Mouse (Mus musculus) embryonic facial prominence, embryonic 12.5 days (tissue): ENCODE data around the gene Gab1. TPM values are rescaled to one million over a fixed set of nuclear protein-coding genes. Genes with fewer than 3 reads are reported as not detected.

Experiments
- ATAC-seq: fragments of 200-750 bp; cut with Nextera tagmentation; 2 replicates; pipeline ENCODE4 v1.8.0; 2017; ENCODE audit not compliant: insufficient number of reproducible peaks, insufficient read depth, low FRiP score, low TSS enrichment
- H3K27ac ChIP-seq: fragments of 300-500 bp; sonication (generic); 2 replicates; pipeline ENCODE4 v1.5.1; 2016; ENCODE audit warnings: mild to moderate bottlenecking
- H3K27me3 ChIP-seq: fragments of 300-500 bp; sonication (generic); 2 replicates; pipeline ENCODE4 v1.6.1; 2016; ENCODE audit warnings: mild to moderate bottlenecking, moderate library complexity
- H3K36me3 ChIP-seq: fragments of 300-500 bp; sonication (generic); 2 replicates; pipeline ENCODE4 v1.6.1; 2016; ENCODE audit warnings: mild to moderate bottlenecking
- H3K4me1 ChIP-seq: fragments of 300-500 bp; sonication (generic); 2 replicates; pipeline ENCODE4 v1.6.1; 2016
- H3K4me2 ChIP-seq: fragments of 300-500 bp; sonication (generic); replicated peaks from 2 replicates; pipeline ENCODE4 v1.6.1; 2016; ENCODE audit warnings: mild to moderate bottlenecking, moderate library complexity
- H3K4me3 ChIP-seq: fragments of 300-500 bp; sonication (generic); 2 replicates; pipeline ENCODE4 v1.5.1; 2016; ENCODE audit warnings: mild to moderate bottlenecking
- H3K9ac ChIP-seq: fragments of 300-500 bp; sonication (generic); 2 replicates; pipeline ENCODE4 v1.6.1; 2016; ENCODE audit warnings: mild to moderate bottlenecking, moderate library complexity
- H3K9me3 ChIP-seq: fragments of 300-500 bp; sonication (generic); 2 replicates; pipeline ENCODE4 v1.6.1; 2016; ENCODE audit warnings: mild to moderate bottlenecking, moderate library complexity
- WGBS: fragments of 180-500 bp; shearing (Covaris S2); methylation state at CpG from one replicate; pipeline ENCODE4 v1.1.7; 2016; 5-methylcytosine and 5-hydroxymethylcytosine counted together
- polyA plus RNA-seq: library from polyadenylated mRNA; unstranded; fragments of >200 nt; fragmentation: Nextera tagmentation; extraction: Ambion mirVana; gene quantifications from 2 replicates; pipeline ENCODE4 v1.2.1, GENCODE M21; 2016

Gene Gab1
- polyA plus RNA-seq, 1 experiment from 2014 or later, result 26.9 TPM

DNA sequence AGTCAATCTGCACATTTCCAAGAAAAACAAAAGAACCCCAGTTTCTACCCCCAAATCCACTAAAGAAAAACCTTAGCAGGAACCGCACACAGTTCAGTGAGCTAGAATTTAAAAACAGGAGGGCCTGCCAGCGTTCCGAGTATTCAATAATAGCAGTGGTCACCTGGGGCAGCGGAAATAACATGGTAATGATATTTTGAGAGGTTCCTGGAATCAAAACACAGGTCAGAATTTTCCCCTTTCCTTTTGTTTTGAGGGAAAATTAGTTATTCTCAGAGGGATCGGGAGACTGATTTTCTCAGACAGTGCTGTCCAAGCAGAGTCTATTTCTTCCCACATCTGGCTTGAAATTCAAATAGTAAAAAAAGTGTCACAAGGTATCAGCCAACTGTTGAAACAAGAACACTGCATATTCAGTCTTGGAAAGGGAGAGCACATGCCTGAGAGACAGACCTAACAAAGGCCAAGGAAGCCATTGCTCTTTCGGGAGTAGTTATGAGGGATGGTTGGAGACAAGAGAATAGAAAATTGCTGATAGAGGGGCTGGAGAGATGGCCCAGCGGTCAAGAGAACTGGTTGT is 82.0 kb downstream of the Gab1 start:
- Histone ChIP-seq H3K4me1 (no peaks in the 10 kb centered on the region), H3K9ac (no peak overlapping the region), H3K9me3 (no peaks in the 10 kb centered on the region), H3K4me2 (no peak overlapping the region), H3K4me3 (no peak overlapping the region), H3K27me3 (no peaks in the 10 kb centered on the region), H3K27ac (no peak overlapping the region), H3K36me3 (0 out of 2 replicates have a peak, but pooled peaks cover 3% of the 10 kb centered on the region)
- no peak for ATAC-seq
- 72% methylated on average over 7 of the region's 7 CpGs for whole genome bisulfite sequencing

DNA sequence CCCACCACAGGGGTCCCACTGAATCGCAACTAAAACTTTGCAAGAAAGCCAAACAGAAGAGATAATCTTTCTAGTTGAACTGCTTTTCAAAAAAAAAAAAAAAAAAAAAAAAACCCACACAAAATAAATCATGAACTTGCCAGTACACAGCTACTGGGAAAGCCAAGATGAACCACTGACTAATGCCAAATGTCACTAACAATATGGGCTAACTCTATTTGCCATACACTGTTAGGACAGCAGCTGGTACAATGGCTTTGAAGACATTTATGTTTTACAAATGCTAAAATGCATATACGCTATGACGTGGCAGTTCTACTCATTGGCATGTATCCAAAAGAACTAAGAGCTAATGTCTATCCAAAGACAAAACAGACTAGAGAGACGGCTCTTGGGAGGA is 84.2 kb downstream of the Gab1 start:
- WGBS, result 76% methylated on average over 4 of the region's 4 CpGs
- no peak for ATAC-seq
- Histone ChIP-seq H3K36me3 (peaks cover 6% of the 10 kb centered on the region; the same call in 1 of the 2 replicates), H3K4me3 (no peak overlapping the region), H3K9ac (no peak overlapping the region), H3K9me3 (no peaks in the 10 kb centered on the region), H3K4me2 (no peak overlapping the region), H3K4me1 (no peaks in the 10 kb centered on the region), H3K27me3 (no peaks in the 10 kb centered on the region), H3K27ac (no peak overlapping the region)

DNA sequence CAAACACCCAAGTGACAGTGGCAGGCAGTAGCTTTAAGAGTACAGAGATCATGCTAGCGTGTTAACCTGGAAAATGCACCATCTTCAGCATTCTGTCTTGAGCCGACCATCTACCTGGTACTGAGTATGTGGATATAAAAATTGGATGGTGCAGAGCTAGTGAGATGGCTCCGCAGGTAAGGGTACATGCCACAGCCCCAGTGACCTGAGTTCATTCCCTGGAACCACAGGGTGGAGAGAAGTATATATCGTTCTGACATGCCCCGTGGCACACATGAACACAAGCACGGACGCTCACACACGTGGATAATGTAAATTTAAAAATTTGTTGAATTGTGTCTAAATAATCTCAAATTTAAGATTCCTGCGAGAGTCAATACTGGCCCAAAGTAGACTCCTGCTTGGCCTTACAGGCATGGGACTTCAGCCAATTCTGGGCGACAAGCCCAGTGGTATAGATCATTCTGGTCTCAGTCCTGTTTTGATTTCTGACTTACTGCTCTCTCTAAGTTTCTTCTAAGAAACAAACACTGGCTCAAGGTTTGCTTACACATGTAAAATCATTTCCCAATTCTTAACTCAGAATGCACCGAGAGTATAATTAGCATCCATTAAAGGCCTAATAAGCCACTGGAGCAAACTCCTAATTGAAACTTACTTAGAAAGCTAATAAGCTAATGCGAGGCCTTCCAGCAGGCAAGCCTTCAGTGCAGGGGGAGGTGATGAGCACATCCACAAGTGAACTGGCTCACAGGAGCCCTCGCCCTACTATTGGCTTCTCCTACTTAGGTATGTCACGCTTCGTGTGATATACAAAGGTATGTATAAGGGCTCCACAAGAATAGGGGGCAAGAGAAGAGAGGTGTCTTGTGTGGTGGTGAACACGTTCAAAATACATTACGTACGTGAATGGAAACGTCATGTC is 85.5 kb downstream of the Gab1 start:
- no peak overlapping the region for H3K4me2 ChIP-seq
- 84% methylated on average over 19 of the region's 19 CpGs for WGBS
- ATAC-seq, result no peak
- H3K9ac ChIP-seq, result no peak overlapping the region
- H3K4me1 ChIP-seq, result no peaks in the 10 kb centered on the region
- H3K36me3 ChIP-seq, result peaks cover 7% of the 10 kb centered on the region; the same call in 1 of the 2 replicates
- no peak overlapping the region for H3K27ac ChIP-seq
- H3K9me3 ChIP-seq, result no peaks in the 10 kb centered on the region
- no peak overlapping the region for H3K4me3 ChIP-seq
- H3K27me3 ChIP-seq, result no peaks in the 10 kb centered on the region

DNA sequence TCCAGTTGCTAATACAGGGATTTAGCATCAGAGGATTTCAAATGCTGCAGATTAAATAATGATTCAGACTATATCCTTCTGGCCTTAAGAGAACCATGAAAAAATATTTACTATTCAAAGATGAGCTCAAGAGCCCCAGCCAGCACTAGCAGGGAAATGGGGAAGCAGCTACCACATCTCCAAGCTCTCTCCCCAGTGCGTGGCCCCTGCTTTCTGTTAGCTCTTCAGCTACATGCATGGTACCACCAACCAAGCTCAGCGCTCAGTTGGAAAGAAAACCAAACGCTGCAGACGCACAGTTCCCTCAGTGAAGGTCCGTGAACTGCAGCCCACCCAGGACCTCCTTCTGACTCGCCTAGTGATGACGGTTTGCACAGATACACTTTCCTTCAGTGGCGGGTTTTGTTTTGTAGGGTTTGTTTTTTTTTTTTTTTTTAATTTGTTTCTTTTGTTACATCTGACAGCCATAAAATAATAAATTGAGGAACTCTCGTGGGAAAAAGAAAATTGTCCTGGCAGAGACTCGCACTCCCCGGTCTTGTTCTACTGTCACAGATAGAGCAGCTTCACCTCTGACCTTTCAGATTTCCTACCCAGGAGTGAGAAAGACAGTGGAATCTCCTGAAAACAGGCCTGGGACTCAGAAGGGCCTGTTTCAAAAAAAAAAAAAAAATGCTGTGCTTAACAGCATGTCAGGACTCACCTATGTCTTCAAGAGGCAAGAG is 86.4 kb downstream of the Gab1 start:
- Histone ChIP-seq H3K4me1 (no peaks in the 10 kb centered on the region), H3K36me3 (peaks cover 9% of the 10 kb centered on the region; the same call in 1 of the 2 replicates), H3K27me3 (no peaks in the 10 kb centered on the region), H3K9ac (no peak overlapping the region), H3K9me3 (no peaks in the 10 kb centered on the region), H3K4me2 (no peak overlapping the region), H3K4me3 (no peak overlapping the region), H3K27ac (no peak overlapping the region)
- 53% methylated on average over 11 of the region's 11 CpGs for WGBS
- no peak for ATAC-seq

DNA sequence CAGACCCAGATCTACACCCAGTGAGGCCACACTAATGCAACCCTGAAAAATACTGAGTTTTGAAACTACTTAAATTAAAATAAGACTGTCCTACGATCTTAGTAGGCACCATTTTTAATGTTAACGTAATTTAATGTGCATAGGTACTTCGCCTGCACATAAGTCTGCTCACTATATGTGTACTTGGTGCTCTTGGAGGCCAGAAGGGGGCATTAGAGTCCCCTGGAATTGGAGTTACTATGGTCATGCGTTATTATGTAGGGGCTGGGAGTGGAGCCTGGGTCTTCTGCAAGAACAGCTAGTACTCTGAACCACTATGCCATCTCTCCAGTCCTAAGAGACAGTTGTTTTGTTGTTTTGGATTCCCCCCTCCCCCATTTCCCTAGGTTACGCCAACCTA is 88.1 kb downstream of the Gab1 start:
- no peaks in the 10 kb centered on the region for H3K27me3 ChIP-seq
- H3K36me3 ChIP-seq, result peaks cover 19% of the 10 kb centered on the region
- no peak overlapping the region for H3K4me3 ChIP-seq
- no peaks in the 10 kb centered on the region for H3K4me1 ChIP-seq
- no peak for ATAC-seq
- H3K27ac ChIP-seq, result no peak overlapping the region
- no peak overlapping the region for H3K9ac ChIP-seq
- H3K9me3 ChIP-seq, result no peaks in the 10 kb centered on the region
- H3K4me2 ChIP-seq, result no peak overlapping the region
- WGBS, result 87% methylated on average over 5 of the region's 5 CpGs

DNA sequence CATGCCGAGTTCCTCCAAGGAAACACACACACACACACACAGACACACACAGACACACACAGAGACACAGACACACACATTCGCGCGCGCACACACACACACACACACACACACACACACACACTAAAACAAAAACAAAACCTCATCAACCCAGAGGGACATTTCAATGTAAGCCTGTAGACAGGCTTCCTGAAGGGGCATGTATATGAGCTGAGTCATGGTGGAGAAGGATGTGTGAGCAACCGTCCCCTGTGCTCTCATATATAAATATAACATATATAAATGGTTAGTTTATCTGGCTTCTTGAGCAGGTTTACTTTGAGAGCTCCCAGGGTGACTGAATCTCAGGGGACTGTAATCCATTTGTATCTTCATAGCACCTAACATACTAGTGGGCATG is 91.0 kb downstream of the Gab1 start:
- H3K4me2 ChIP-seq, result no peak overlapping the region
- no peaks in the 10 kb centered on the region for H3K27me3 ChIP-seq
- H3K4me1 ChIP-seq, result no peaks in the 10 kb centered on the region
- no peaks in the 10 kb centered on the region for H3K9me3 ChIP-seq
- no peak for ATAC-seq
- WGBS, result 97% methylated on average over 6 of the region's 6 CpGs
- no peak overlapping the region for H3K4me3 ChIP-seq
- no peak overlapping the region for H3K9ac ChIP-seq
- H3K27ac ChIP-seq, result no peak overlapping the region
- H3K36me3 ChIP-seq, result peaks cover 29% of the 10 kb centered on the region

DNA sequence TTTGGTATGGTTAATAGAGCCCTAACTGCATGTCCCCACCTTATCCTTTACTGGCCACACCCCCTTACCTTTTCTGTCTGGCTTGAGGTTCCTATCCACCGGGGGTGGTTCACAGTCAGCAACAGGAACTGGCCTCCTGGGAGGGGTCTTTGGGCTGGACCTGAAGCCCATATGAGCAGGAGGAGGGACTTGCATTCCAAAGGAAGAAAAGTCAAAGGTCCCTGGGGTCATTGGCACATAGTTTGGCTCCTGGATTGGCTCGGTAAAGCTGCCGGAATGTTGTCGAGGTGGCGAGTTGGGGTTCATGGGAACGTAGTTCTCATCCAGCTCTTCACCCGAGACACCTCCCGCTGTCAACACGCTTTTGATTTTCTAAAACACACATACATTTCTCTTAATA is 95.8 kb downstream of the Gab1 start:
- no peak overlapping the region for H3K4me3 ChIP-seq
- H3K27me3 ChIP-seq, result no peaks in the 10 kb centered on the region
- H3K4me1 ChIP-seq, result no peaks in the 10 kb centered on the region
- WGBS, result 87% methylated on average over 9 of the region's 9 CpGs
- peaks cover 47% of the 10 kb centered on the region for H3K36me3 ChIP-seq
- H3K9ac ChIP-seq, result no peak overlapping the region
- no peak for ATAC-seq
- H3K9me3 ChIP-seq, result no peaks in the 10 kb centered on the region
- no peak overlapping the region for H3K27ac ChIP-seq
- H3K4me2 ChIP-seq, result no peak overlapping the region

DNA sequence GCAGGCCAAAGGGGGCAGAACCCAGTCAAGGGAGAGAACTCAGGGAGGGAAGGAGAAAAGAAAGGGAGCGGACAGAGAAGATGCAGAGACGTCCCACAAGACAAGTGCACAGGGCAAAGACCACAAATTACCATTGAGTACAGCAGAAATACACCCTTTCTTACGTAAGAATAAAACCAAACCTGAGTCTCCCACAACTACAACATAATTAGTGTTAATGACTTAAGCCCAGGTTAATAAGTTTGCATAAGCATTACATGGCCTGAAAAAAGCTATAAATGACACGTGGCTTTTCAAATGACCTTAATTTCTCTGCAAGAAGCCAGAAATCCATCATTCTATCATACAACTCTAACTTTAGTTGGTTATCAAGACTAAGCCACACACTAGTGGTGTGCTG is 97.0 kb downstream of the Gab1 start:
- H3K4me1 ChIP-seq, result no peaks in the 10 kb centered on the region
- WGBS, result 84% methylated on average over 4 of the region's 4 CpGs
- no peak overlapping the region for H3K27ac ChIP-seq
- no peak overlapping the region for H3K4me3 ChIP-seq
- no peak overlapping the region for H3K4me2 ChIP-seq
- no peak for ATAC-seq
- no peaks in the 10 kb centered on the region for H3K27me3 ChIP-seq
- no peaks in the 10 kb centered on the region for H3K9me3 ChIP-seq
- H3K9ac ChIP-seq, result no peak overlapping the region
- H3K36me3 ChIP-seq, result peaks cover 41% of the 10 kb centered on the region

DNA sequence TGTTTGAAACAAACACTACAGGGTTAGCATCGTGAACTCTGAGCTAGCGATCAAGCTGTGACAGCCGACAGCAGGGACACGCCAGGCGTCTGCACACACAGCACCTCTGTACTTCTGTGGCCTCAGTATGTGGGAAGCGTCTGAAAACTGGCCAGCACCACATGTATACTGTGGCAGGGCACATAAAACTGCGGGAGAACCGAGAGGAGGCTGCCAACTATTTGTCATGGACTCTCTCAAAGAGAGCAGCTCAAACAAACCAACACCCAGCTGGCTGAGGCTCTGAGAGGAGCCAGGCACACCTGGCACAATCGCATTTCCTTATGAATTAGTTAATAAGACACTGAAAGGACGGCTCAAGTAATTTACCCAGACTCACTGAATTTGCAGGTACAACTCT is 99.0 kb downstream of the Gab1 start:
- Histone ChIP-seq H3K4me3 (no peak overlapping the region), H3K4me2 (no peak overlapping the region), H3K27me3 (no peaks in the 10 kb centered on the region), H3K36me3 (peaks cover 51% of the 10 kb centered on the region), H3K9me3 (no peaks in the 10 kb centered on the region), H3K4me1 (no peaks in the 10 kb centered on the region), H3K27ac (no peak overlapping the region), H3K9ac (no peak overlapping the region)
- no peak for ATAC-seq
- WGBS, result 82% methylated on average over 10 of the region's 10 CpGs

DNA sequence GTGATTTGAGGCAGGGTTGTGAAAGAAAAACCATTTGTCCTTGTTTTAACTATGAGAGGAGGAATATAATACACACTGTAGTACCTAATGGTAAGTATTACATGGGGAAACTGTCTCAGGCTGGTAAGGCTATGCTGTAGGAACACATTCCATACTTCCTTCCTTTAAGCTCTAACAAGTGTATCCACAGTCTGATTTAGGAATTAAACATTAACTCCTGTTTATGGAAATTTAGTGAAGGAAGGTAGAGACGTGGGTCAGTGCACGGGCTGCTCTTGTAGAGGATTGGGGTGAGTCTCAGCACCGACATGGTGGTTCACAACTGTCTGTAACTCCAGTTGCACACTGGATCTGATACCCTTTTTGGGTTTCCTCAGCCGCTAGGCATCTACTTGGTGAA is 100.0 kb downstream of the Gab1 start:
- Histone ChIP-seq H3K27me3 (no peaks in the 10 kb centered on the region), H3K36me3 (peaks cover 49% of the 10 kb centered on the region), H3K27ac (no peak overlapping the region), H3K9me3 (no peaks in the 10 kb centered on the region), H3K4me2 (no peak overlapping the region), H3K9ac (no peak overlapping the region), H3K4me3 (no peak overlapping the region), H3K4me1 (no peaks in the 10 kb centered on the region)
- WGBS, result 90% methylated on average over 4 of the region's 4 CpGs
- ATAC-seq, result no peak

DNA sequence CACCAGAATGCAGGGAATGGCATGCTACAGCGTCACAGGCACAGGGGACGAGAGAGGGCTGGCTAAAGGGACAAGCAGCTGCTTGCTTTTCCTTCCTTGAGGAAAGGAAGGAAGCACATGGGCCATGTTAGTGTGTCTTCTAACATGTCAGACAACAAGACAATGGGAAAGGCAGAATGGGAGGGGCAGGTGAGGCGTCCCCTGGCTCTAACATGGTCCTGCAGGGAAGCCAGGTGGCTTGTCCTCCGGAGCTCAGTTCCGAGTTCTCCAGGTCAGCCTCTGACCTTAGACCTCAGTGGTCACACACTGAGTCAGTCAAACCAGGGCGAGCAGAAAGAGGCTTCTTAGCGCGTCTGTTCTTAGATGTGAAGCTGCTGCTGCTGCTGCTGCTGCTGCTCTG is 103.9 kb downstream of the Gab1 start:
- no peak for ATAC-seq

More for the DNA sequence above, 103.9 kb downstream of the Gab1 start:
- Histone ChIP-seq H3K9ac (no peak overlapping the region), H3K36me3 (peaks cover 32% of the 10 kb centered on the region), H3K27ac (no peak overlapping the region), H3K9me3 (no peaks in the 10 kb centered on the region), H3K4me3 (no peak overlapping the region), H3K4me1 (no peaks in the 10 kb centered on the region), H3K4me2 (no peak overlapping the region), H3K27me3 (no peaks in the 10 kb centered on the region)
- 67% methylated on average over 8 of the region's 8 CpGs for WGBS
